Mouse (Mus musculus): ENCODE results near the gene Mga. TPM values are rescaled to one million over a fixed set of nuclear protein-coding genes. Genes with fewer than 3 reads are reported as not detected.
A peak's percentile ranks its signal among the peaks of the same experiment; 100 is the strongest.

The Mga gene
- polyA plus RNA-seq, 1 experiment from 2014 or later: 30.1 TPM

DNA sequence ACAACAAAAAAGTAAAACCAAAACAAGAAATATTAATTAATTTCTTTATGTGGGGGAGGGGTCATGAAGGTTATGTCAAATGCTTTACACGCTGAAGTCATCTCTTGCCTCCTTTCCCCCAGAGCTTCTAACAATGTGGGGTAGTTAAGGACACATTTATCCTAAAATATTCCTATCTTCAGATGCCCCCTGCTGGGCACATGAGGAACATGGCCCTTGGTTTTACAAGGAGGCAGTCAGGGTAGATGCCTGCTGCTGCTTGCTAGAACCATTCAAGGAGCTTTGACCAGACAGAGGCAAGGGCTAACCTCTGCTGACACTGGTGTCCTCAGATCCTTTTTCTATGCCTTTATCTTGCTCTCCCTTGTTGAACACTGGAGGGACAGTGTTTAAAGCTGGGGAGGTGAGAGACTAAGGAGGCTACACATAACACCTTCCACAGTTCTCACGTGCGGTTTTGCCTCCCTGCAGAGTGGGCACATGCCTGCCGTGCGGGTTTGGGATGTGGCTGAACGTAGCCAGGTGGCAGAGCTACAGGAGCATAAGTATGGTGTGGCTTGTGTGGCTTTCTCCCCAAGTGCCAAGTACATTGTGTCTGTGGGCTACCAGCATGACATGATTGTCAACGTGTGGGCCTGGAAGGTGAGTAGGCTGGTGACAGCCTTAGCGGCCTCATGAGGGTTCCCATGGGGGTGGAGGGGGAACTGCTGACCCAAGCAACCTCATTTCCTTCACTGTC lies 114.6 kb downstream of the Mga start:
- WGBS: 87% methylated on average over 8 of the region's 8 CpGs
- peak; percentile 43 for DNase-seq (ENCODE audit: extremely low spot score, low spot score)
- no peaks in the 10 kb centered on the region for H3K27me3 ChIP-seq (ENCODE audit: poor library complexity, severe bottlenecking)
- H3K9me3 ChIP-seq: no peaks in the 10 kb centered on the region
- no peak overlapping the region for H3K27ac ChIP-seq
- peaks cover 26% of the 10 kb centered on the region for H3K36me3 ChIP-seq (replicated peaks)
- peaks cover 3% of the 10 kb centered on the region; the same call in 1 of the 2 replicates for H3K4me1 ChIP-seq
- H3K4me3 ChIP-seq: no peak overlapping the region

GRCm38 (mm10) chr2:120012924-120013323 lies 115.9 kb downstream of the Mga start:
- no peak for DNase-seq (ENCODE audit: extremely low spot score, low spot score)
- no peaks in the 10 kb centered on the region for H3K27me3 ChIP-seq (ENCODE audit: poor library complexity, severe bottlenecking)
- no peak overlapping the region for H3K4me3 ChIP-seq
- H3K4me1 ChIP-seq: no peaks in the 10 kb centered on the region; the same call in 1 of the 2 replicates
- H3K27ac ChIP-seq: no peak overlapping the region
- WGBS: 84% methylated on average over 13 of the region's 13 CpGs
- H3K9me3 ChIP-seq: no peaks in the 10 kb centered on the region
- H3K36me3 ChIP-seq (replicated peaks): peaks cover 39% of the 10 kb centered on the region

- no peaks in the 10 kb centered on the region for H3K27me3 ChIP-seq (ENCODE audit: poor library complexity, severe bottlenecking)
- no peak overlapping the region for H3K4me3 ChIP-seq
- H3K9me3 ChIP-seq: no peaks in the 10 kb centered on the region
- H3K4me1 ChIP-seq: no peaks in the 10 kb centered on the region
- WGBS: 91% methylated on average over 2 of the region's 2 CpGs
- H3K36me3 ChIP-seq (replicated peaks): peaks cover 48% of the 10 kb centered on the region
- no peak overlapping the region for H3K27ac ChIP-seq
- no peak for DNase-seq (ENCODE audit: extremely low spot score, low spot score)
Measured at GRCm38 (mm10) chr2:120013831-120014486, 116.9 kb downstream of the Mga start.

DNA sequence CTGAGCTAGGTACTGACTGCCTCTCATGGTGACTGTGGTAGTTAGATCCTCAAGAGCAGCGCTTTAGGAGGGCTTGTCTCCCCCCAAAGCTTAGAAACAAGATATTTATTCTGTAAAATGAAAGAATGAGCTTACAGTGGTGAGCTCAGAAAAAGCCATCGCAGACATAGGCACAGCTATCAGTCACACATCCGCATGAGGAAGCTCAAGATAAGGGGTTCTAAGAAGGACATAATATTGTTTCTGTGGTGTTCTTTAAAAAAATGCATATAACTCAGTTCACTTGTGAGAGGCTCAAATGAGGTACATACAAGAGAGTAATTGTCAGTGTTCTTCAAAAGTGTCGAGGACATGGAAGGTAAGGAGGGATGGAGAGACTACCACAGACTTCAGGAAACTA lies 118.9 kb downstream of the Mga start:
- Histone ChIP-seq H3K9me3 (no peaks in the 10 kb centered on the region), H3K36me3 (replicated peaks) (peaks cover 64% of the 10 kb centered on the region), H3K4me1 (no peaks in the 10 kb centered on the region), H3K27me3 (ENCODE audit: poor library complexity, severe bottlenecking) (no peaks in the 10 kb centered on the region), H3K27ac (no peak overlapping the region), H3K4me3 (no peak overlapping the region)
- WGBS: 89% methylated on average over 4 of the region's 4 CpGs
- no peak for DNase-seq (ENCODE audit: extremely low spot score, low spot score)

GRCm38 (mm10) chr2:120017599-120017998 lies 120.6 kb downstream of the Mga start:
- WGBS: 92% methylated on average over 12 of the region's 12 CpGs
- Histone ChIP-seq H3K9me3 (no peaks in the 10 kb centered on the region), H3K27ac (no peak overlapping the region), H3K27me3 (ENCODE audit: poor library complexity, severe bottlenecking) (no peaks in the 10 kb centered on the region), H3K4me1 (no peaks in the 10 kb centered on the region), H3K36me3 (replicated peaks) (peaks cover 79% of the 10 kb centered on the region), H3K4me3 (no peak overlapping the region)
- DNase-seq (ENCODE audit: extremely low spot score, low spot score): no peak

Small RNA genes within 50 kb of the gene (microRNA-seq; reads per million reads assigned to microRNA genes)
- gene Mir7665: not detected

Other genes with a start within 250 kb of the Mga start
- gene Ndufaf1, start 234.4 kb upstream of the Mga start, polyA plus RNA-seq (2016; fragmentation: Nextera tagmentation; extraction: Ambion mirVana): 50.5 and 53.9 TPM in 2 replicates
- 56.5 and 61.8 TPM in 2 replicates for gene Rtf1, start 222.2 kb upstream of the Mga start, polyA plus RNA-seq (2016; fragmentation: Nextera tagmentation; extraction: Ambion mirVana)
- gene Itpka, start 154.9 kb upstream of the Mga start, polyA plus RNA-seq (2016; fragmentation: Nextera tagmentation; extraction: Ambion mirVana): 1.2 and 1.8 TPM in 2 replicates
- gene Ltk, start 136.8 kb upstream of the Mga start, polyA plus RNA-seq (2016; fragmentation: Nextera tagmentation; extraction: Ambion mirVana): 0.33 TPM in 1 of 2 replicates, not detected in the other
- gene Rpap1, start 109.7 kb upstream of the Mga start, polyA plus RNA-seq (2016; fragmentation: Nextera tagmentation; extraction: Ambion mirVana): 42.3 and 43.5 TPM in 2 replicates
- gene Tyro3, start 99.5 kb upstream of the Mga start, polyA plus RNA-seq (2016; fragmentation: Nextera tagmentation; extraction: Ambion mirVana): 27.0 and 27.6 TPM in 2 replicates
- gene Mapkbp1, start 75.5 kb downstream of the Mga start, polyA plus RNA-seq (2016; fragmentation: Nextera tagmentation; extraction: Ambion mirVana): 3.5 and 3.7 TPM in 2 replicates
- 22.3 and 24.9 TPM in 2 replicates for gene Jmjd7, start 130.3 kb downstream of the Mga start, polyA plus RNA-seq (2016; fragmentation: Nextera tagmentation; extraction: Ambion mirVana)
- 4.2 and 5.9 TPM in 2 replicates for gene Gm28042, start 130.3 kb downstream of the Mga start, polyA plus RNA-seq (2016; fragmentation: Nextera tagmentation; extraction: Ambion mirVana)
- gene Pla2g4b, start 136.2 kb downstream of the Mga start, polyA plus RNA-seq (2016; fragmentation: Nextera tagmentation; extraction: Ambion mirVana): 2.0 and 2.6 TPM in 2 replicates

Data from forebrain, embryonic 10.5 days (tissue).